Mouse (Mus musculus) liver, embryonic 14.5 days (tissue): ENCODE measurements around the gene Cdh18. TPM values are rescaled to one million over a fixed set of nuclear protein-coding genes. Genes with fewer than 3 reads are reported as not detected.

Source experiments
- ATAC-seq: fragments of 200-750 bp; cut with Nextera tagmentation; 2 replicates; pipeline ENCODE4 v1.8.0; 2017; ENCODE audit warnings: moderate number of reproducible peaks, mild to moderate bottlenecking, moderate library complexity; ENCODE audit not compliant: insufficient read depth
- DNase-seq, 3 experiments: peaks; one replicate each; pipeline ENCODE4 v3.0.0-alpha.2; 2012 to 2013; ENCODE audit warnings: low read depth in 3 of 3, low spot score in 3 of 3
- H3K27ac ChIP-seq: fragments of 300-500 bp; sonication (generic); 2 replicates; pipeline ENCODE4 v1.5.1; 2014; ENCODE audit warnings: moderate library complexity, mild to moderate bottlenecking, control low read depth, inconsistent platforms
- H3K27me3 ChIP-seq: fragments of 300-500 bp; sonication (generic); 2 replicates; pipeline ENCODE4 v1.6.1; 2014; ENCODE audit warnings: mild to moderate bottlenecking, low read length, moderate library complexity; ENCODE audit not compliant: control insufficient read depth, insufficient read depth
- H3K36me3 ChIP-seq: fragments of 300-500 bp; sonication (generic); replicated peaks from 2 replicates; pipeline ENCODE4 v1.6.1; 2014; ENCODE audit warnings: low read depth; ENCODE audit not compliant: control insufficient read depth, insufficient read depth
- H3K4me1 ChIP-seq, 2 experiments: fragments of 200-500 bp in 1 of 2; fragments of 300-500 bp in 1 of 2; sonication (generic) in 1 of 2; replicated peaks; 2 replicates each; pipeline ENCODE4 v1.6.1; 2012 to 2014; ENCODE audit warnings: antibody characterized with exemption in 1 of 2, inconsistent platforms in 1 of 2, low read length in 1 of 2; ENCODE audit not compliant: control insufficient read depth in 2 of 2, insufficient read depth in 2 of 2
- H3K4me2 ChIP-seq: fragments of 300-500 bp; sonication (generic); 2 replicates; pipeline ENCODE4 v1.6.1; 2014; ENCODE audit warnings: low read depth, mild to moderate bottlenecking, control low read depth, moderate library complexity
- H3K4me3 ChIP-seq, 2 experiments: fragments of 200-500 bp in 1 of 2; fragments of 300-500 bp in 1 of 2; sonication (generic) in 1 of 2; 2 replicates each; pipeline ENCODE4 v1.5.1; 2012 to 2014; ENCODE audit warnings: low read depth in 2 of 2, low read length in 2 of 2, mild to moderate bottlenecking in 2 of 2, control low read depth in 1 of 2, inconsistent platforms in 1 of 2, moderate library complexity in 1 of 2; ENCODE audit not compliant: insufficient read depth in 1 of 2
- H3K9ac ChIP-seq: fragments of 300-500 bp; sonication (generic); replicated peaks from 2 replicates; pipeline ENCODE4 v1.6.1; 2014; ENCODE audit warnings: mild to moderate bottlenecking, control low read depth, moderate library complexity
- H3K9me3 ChIP-seq: fragments of 300-500 bp; sonication (generic); 2 replicates; pipeline ENCODE4 v1.6.1; 2016; ENCODE audit warnings: low read length, mixed read lengths; ENCODE audit not compliant: control insufficient read depth
- CTCF ChIP-seq: IDR thresholded peaks from 2 replicates; pipeline ENCODE4 v1.5.1; 2016; ENCODE audit warnings: antibody characterized with exemption, low read depth, control low read depth
- EP300 ChIP-seq: IDR thresholded peaks from 2 replicates; pipeline ENCODE4 v1.6.1; 2016; ENCODE audit warnings: antibody characterized with exemption, low read depth
- WGBS: fragments of 180-500 bp; shearing (Covaris S2); extraction: QIAGEN DNeasy Blood & Tissue Kit; methylation state at CpG from one replicate; pipeline ENCODE4 v1.1.7; 2014; ENCODE audit not compliant: insufficient replicate concordance; 5-methylcytosine and 5-hydroxymethylcytosine counted together
- polyA plus RNA-seq, 2 experiments: library from polyadenylated mRNA; depleted of rRNA in 1 of 2; stranded (reverse) in 1 of 2; unstranded in 1 of 2; fragments of >200 nt; fragmentation: Nextera tagmentation in 1 of 2; extraction: Ambion mirVana in 1 of 2; gene quantifications; 2 replicates each; pipeline versions ENCODE4 v1.2.1 to v1.2.3; 2012 to 2014

Gene Cdh18
- polyA plus RNA-seq, 2 experiments, result 0.08 TPM; not detected in 1

- no peak for DNase-seq
- no peak overlapping the region for H3K27ac ChIP-seq
- no peaks in the 10 kb centered on the region for H3K27me3 ChIP-seq
- 82% methylated on average over 1 of the region's 1 CpGs for WGBS
- no peaks in the 10 kb centered on the region for H3K4me1 ChIP-seq
- no peak overlapping the region for H3K4me2 ChIP-seq
- H3K9me3 ChIP-seq, result no peaks in the 10 kb centered on the region
- TF ChIP-seq CTCF (no peak), EP300 (no peak)
- no peak overlapping the region for H3K4me3 ChIP-seq
- no peak for ATAC-seq
- no peak overlapping the region for H3K9ac ChIP-seq
- no peaks in the 10 kb centered on the region for H3K36me3 ChIP-seq
Observed at GRCm38 (mm10) chr15:22584667-22585066, 35.8 kb downstream of the Cdh18 start.

GRCm38 (mm10) chr15:22716376-22716775 lies 167.6 kb downstream of the Cdh18 start:
- ATAC-seq (no peak), DNase-seq (no peak)
- Histone ChIP-seq H3K36me3 (no peaks in the 10 kb centered on the region), H3K4me1 (no peaks in the 10 kb centered on the region), H3K27ac (no peak overlapping the region), H3K4me2 (no peak overlapping the region), H3K4me3 (no peak overlapping the region), H3K9ac (no peak overlapping the region), H3K27me3 (no peaks in the 10 kb centered on the region), H3K9me3 (no peaks in the 10 kb centered on the region)
- no peak for TF ChIP-seq CTCF
- no peak for TF ChIP-seq EP300
- 53% methylated on average over 2 of the region's 2 CpGs for WGBS

- 71% methylated on average over 3 of the region's 3 CpGs for WGBS
- Histone ChIP-seq H3K9ac (no peak overlapping the region), H3K36me3 (no peaks in the 10 kb centered on the region), H3K4me1 (no peaks in the 10 kb centered on the region), H3K4me3 (no peak overlapping the region), H3K27me3 (no peaks in the 10 kb centered on the region), H3K4me2 (no peak overlapping the region), H3K9me3 (no peaks in the 10 kb centered on the region), H3K27ac (no peak overlapping the region)
- no peak for DNase-seq
- no peak for TF ChIP-seq EP300
- no peak for TF ChIP-seq CTCF
- no peak for ATAC-seq
Observed at GRCm38 (mm10) chr15:22717681-22718080, 168.9 kb downstream of the Cdh18 start.

- Histone ChIP-seq H3K9ac (no peak overlapping the region), H3K27me3 (no peaks in the 10 kb centered on the region), H3K4me3 (no peak overlapping the region), H3K4me1 (no peaks in the 10 kb centered on the region), H3K36me3 (no peaks in the 10 kb centered on the region), H3K27ac (no peak overlapping the region), H3K9me3 (no peaks in the 10 kb centered on the region), H3K4me2 (no peak overlapping the region)
- ATAC-seq, result no peak
- 38% methylated on average over 1 of the region's 1 CpGs for WGBS
- no peak for TF ChIP-seq CTCF
- TF ChIP-seq EP300, result no peak
- no peak for DNase-seq
Observed at GRCm38 (mm10) chr15:22726574-22726973, 177.8 kb downstream of the Cdh18 start.

- TF ChIP-seq EP300 (no peak), CTCF (no peak)
- H3K4me3 ChIP-seq, result no peak overlapping the region
- ATAC-seq (no peak), DNase-seq (no peak)
- no peaks in the 10 kb centered on the region for H3K27me3 ChIP-seq
- H3K36me3 ChIP-seq, result no peaks in the 10 kb centered on the region
- H3K9ac ChIP-seq, result no peak overlapping the region
- no peak overlapping the region for H3K27ac ChIP-seq
- no peak overlapping the region for H3K4me2 ChIP-seq
- H3K9me3 ChIP-seq, result no peaks in the 10 kb centered on the region
- H3K4me1 ChIP-seq, result no peaks in the 10 kb centered on the region
Observed at GRCm38 (mm10) chr15:22733039-22733438, 184.2 kb downstream of the Cdh18 start.
